Mouse (Mus musculus): ENCODE measurements around the gene Gm21915.

Gene Gm21915

GRCm38 (mm10) chr9:40717182-40717874 lies 46.9 kb downstream of the Gm21915 start:
- no peak for DNase-seq (ENCODE audit: low spot score)

GRCm38 (mm10) chr9:40717875-40718185 lies 47.4 kb downstream of the Gm21915 start:
- no peak for DNase-seq (ENCODE audit: low spot score)

Measured in spleen, adult 12 weeks (tissue).